Mouse (Mus musculus): ENCODE results near the gene Uncx.

GRCm38 (mm10) chr5:139554478-139555335 lies 11.4 kb downstream of the Uncx start:
- TF ChIP-seq POLR2A (IDR thresholded peaks at IDR 0.05; ENCODE audit: borderline replicate concordance, low read depth, low read length) (no peak), CTCF (IDR thresholded peaks at IDR 0.05; ENCODE audit: low read depth, low read length) (no peak)
